Mouse (Mus musculus): ENCODE data around the gene Csgalnact2. TPM values are rescaled to one million over a fixed set of nuclear protein-coding genes. Genes with fewer than 3 reads are reported as not detected.

Csgalnact2 gene
- polyA plus RNA-seq, 1 experiment from 2014 or later = 8.7 TPM

- 88% methylated on average over 6 of the region's 6 CpGs for WGBS
- no peak for ATAC-seq (ENCODE audit: low FRiP score)
- Histone ChIP-seq H3K4me2 (replicated peaks; ENCODE audit: low read depth, low read length) (no peak overlapping the region), H3K4me3 (ENCODE audit: low read depth, low read length) (no peak overlapping the region), H3K4me1 (replicated peaks; ENCODE audit: control insufficient read depth, insufficient read depth, low read length) (no peaks in the 10 kb centered on the region), H3K27ac (ENCODE audit: low read depth, low read length) (no peak overlapping the region), H3K27me3 (ENCODE audit: control insufficient read depth, insufficient read depth, low read length) (no peaks in the 10 kb centered on the region), H3K9ac (ENCODE audit: low read depth, low read length) (no peak overlapping the region), H3K9me3 (ENCODE audit: control insufficient read depth, low read length) (no peaks in the 10 kb centered on the region), H3K36me3 (ENCODE audit: control insufficient read depth, insufficient read depth, low read length) (no peaks in the 10 kb centered on the region)
- DNase-seq (ENCODE audit: low spot score) = no peak
Measured at GRCm38 (mm10) chr6:118083608-118084007, 55.3 kb downstream of the Csgalnact2 start.

GRCm38 (mm10) chr6:118082384-118082783 is 56.6 kb downstream of the Csgalnact2 start:
- Histone ChIP-seq H3K9ac (ENCODE audit: low read depth, low read length) (no peak overlapping the region), H3K4me3 (ENCODE audit: low read depth, low read length) (no peak overlapping the region), H3K9me3 (ENCODE audit: control insufficient read depth, low read length) (no peaks in the 10 kb centered on the region), H3K36me3 (ENCODE audit: control insufficient read depth, insufficient read depth, low read length) (no peaks in the 10 kb centered on the region), H3K4me1 (replicated peaks; ENCODE audit: control insufficient read depth, insufficient read depth, low read length) (no peaks in the 10 kb centered on the region), H3K27ac (ENCODE audit: low read depth, low read length) (no peak overlapping the region), H3K27me3 (ENCODE audit: control insufficient read depth, insufficient read depth, low read length) (no peaks in the 10 kb centered on the region), H3K4me2 (replicated peaks; ENCODE audit: low read depth, low read length) (no peak overlapping the region)
- DNase-seq (ENCODE audit: low spot score) = no peak
- ATAC-seq (ENCODE audit: low FRiP score) = no peak
- 82% methylated on average over 3 of the region's 3 CpGs for WGBS

GRCm38 (mm10) chr6:118080711-118081110 is 58.2 kb downstream of the Csgalnact2 start:
- no peaks in the 10 kb centered on the region for H3K9me3 ChIP-seq (ENCODE audit: control insufficient read depth, low read length)
- no peak overlapping the region for H3K4me3 ChIP-seq (ENCODE audit: low read depth, low read length)
- no peak overlapping the region for H3K9ac ChIP-seq (ENCODE audit: low read depth, low read length)
- H3K4me1 ChIP-seq (replicated peaks; ENCODE audit: control insufficient read depth, insufficient read depth, low read length) = no peaks in the 10 kb centered on the region
- H3K27ac ChIP-seq (ENCODE audit: low read depth, low read length) = no peak overlapping the region
- H3K4me2 ChIP-seq (replicated peaks; ENCODE audit: low read depth, low read length) = no peak overlapping the region
- 95% methylated on average over 4 of the region's 4 CpGs for WGBS
- ATAC-seq (ENCODE audit: low FRiP score) (no peak), DNase-seq (ENCODE audit: low spot score) (no peak)
- no peaks in the 10 kb centered on the region for H3K27me3 ChIP-seq (ENCODE audit: control insufficient read depth, insufficient read depth, low read length)
- no peaks in the 10 kb centered on the region for H3K36me3 ChIP-seq (ENCODE audit: control insufficient read depth, insufficient read depth, low read length)

- no peak overlapping the region for H3K4me2 ChIP-seq (replicated peaks; ENCODE audit: low read depth, low read length)
- no peaks in the 10 kb centered on the region for H3K9me3 ChIP-seq (ENCODE audit: control insufficient read depth, low read length)
- 64% methylated on average over 10 of the region's 10 CpGs for WGBS
- DNase-seq (ENCODE audit: low spot score) = no peak
- no peak overlapping the region for H3K4me3 ChIP-seq (ENCODE audit: low read depth, low read length)
- no peaks in the 10 kb centered on the region for H3K27me3 ChIP-seq (ENCODE audit: control insufficient read depth, insufficient read depth, low read length)
- ATAC-seq (ENCODE audit: low FRiP score) = peak; percentile 55; the same call in 1 of the 2 replicates
- H3K27ac ChIP-seq (ENCODE audit: low read depth, low read length) = 0 out of 2 replicates have a peak overlapping the region, but pooled peaks have one; percentile 58
- H3K36me3 ChIP-seq (ENCODE audit: control insufficient read depth, insufficient read depth, low read length) = no peaks in the 10 kb centered on the region
- no peaks in the 10 kb centered on the region for H3K4me1 ChIP-seq (replicated peaks; ENCODE audit: control insufficient read depth, insufficient read depth, low read length)
- no peak overlapping the region for H3K9ac ChIP-seq (ENCODE audit: low read depth, low read length)
Measured at GRCm38 (mm10) chr6:118079762-118080465, 59.0 kb downstream of the Csgalnact2 start.

GRCm38 (mm10) chr6:118079292-118079691 is 59.6 kb downstream of the Csgalnact2 start:
- H3K4me2 ChIP-seq (replicated peaks; ENCODE audit: low read depth, low read length) = no peak overlapping the region
- peak overlapping the region; percentile 58; the same call in 1 of the 2 replicates for H3K27ac ChIP-seq (ENCODE audit: low read depth, low read length)
- H3K9me3 ChIP-seq (ENCODE audit: control insufficient read depth, low read length) = no peaks in the 10 kb centered on the region
- H3K4me1 ChIP-seq (replicated peaks; ENCODE audit: control insufficient read depth, insufficient read depth, low read length) = no peaks in the 10 kb centered on the region
- no peak for ATAC-seq (ENCODE audit: low FRiP score)
- no peaks in the 10 kb centered on the region for H3K36me3 ChIP-seq (ENCODE audit: control insufficient read depth, insufficient read depth, low read length)
- no peak for DNase-seq (ENCODE audit: low spot score)
- no peaks in the 10 kb centered on the region for H3K27me3 ChIP-seq (ENCODE audit: control insufficient read depth, insufficient read depth, low read length)
- H3K9ac ChIP-seq (ENCODE audit: low read depth, low read length) = no peak overlapping the region
- 70% methylated on average over 3 of the region's 3 CpGs for WGBS
- no peak overlapping the region for H3K4me3 ChIP-seq (ENCODE audit: low read depth, low read length)

GRCm38 (mm10) chr6:118078751-118079150 is 60.2 kb downstream of the Csgalnact2 start:
- H3K27me3 ChIP-seq (ENCODE audit: control insufficient read depth, insufficient read depth, low read length) = no peaks in the 10 kb centered on the region
- ATAC-seq (ENCODE audit: low FRiP score) (no peak), DNase-seq (ENCODE audit: low spot score) (no peak)
- no peak overlapping the region for H3K27ac ChIP-seq (ENCODE audit: low read depth, low read length)
- no peak overlapping the region for H3K4me2 ChIP-seq (replicated peaks; ENCODE audit: low read depth, low read length)
- H3K4me3 ChIP-seq (ENCODE audit: low read depth, low read length) = no peak overlapping the region
- no peaks in the 10 kb centered on the region for H3K9me3 ChIP-seq (ENCODE audit: control insufficient read depth, low read length)
- no peaks in the 10 kb centered on the region for H3K36me3 ChIP-seq (ENCODE audit: control insufficient read depth, insufficient read depth, low read length)
- H3K9ac ChIP-seq (ENCODE audit: low read depth, low read length) = no peak overlapping the region
- WGBS = 66% methylated on average over 10 of the region's 10 CpGs
- no peaks in the 10 kb centered on the region for H3K4me1 ChIP-seq (replicated peaks; ENCODE audit: control insufficient read depth, insufficient read depth, low read length)

- no peaks in the 10 kb centered on the region for H3K27me3 ChIP-seq (ENCODE audit: control insufficient read depth, insufficient read depth, low read length)
- no peak for ATAC-seq (ENCODE audit: low FRiP score)
- H3K4me3 ChIP-seq (ENCODE audit: low read depth, low read length) = no peak overlapping the region
- H3K27ac ChIP-seq (ENCODE audit: low read depth, low read length) = no peak overlapping the region
- H3K4me1 ChIP-seq (replicated peaks; ENCODE audit: control insufficient read depth, insufficient read depth, low read length) = no peaks in the 10 kb centered on the region
- WGBS = 80% methylated on average over 7 of the region's 7 CpGs
- H3K36me3 ChIP-seq (ENCODE audit: control insufficient read depth, insufficient read depth, low read length) = no peaks in the 10 kb centered on the region
- DNase-seq (ENCODE audit: low spot score) = no peak
- H3K4me2 ChIP-seq (replicated peaks; ENCODE audit: low read depth, low read length) = no peak overlapping the region
- no peaks in the 10 kb centered on the region for H3K9me3 ChIP-seq (ENCODE audit: control insufficient read depth, low read length)
- no peak overlapping the region for H3K9ac ChIP-seq (ENCODE audit: low read depth, low read length)
Measured at GRCm38 (mm10) chr6:118077421-118077820, 61.5 kb downstream of the Csgalnact2 start.

GRCm38 (mm10) chr6:118076748-118077147 is 62.2 kb downstream of the Csgalnact2 start:
- no peaks in the 10 kb centered on the region for H3K9me3 ChIP-seq (ENCODE audit: control insufficient read depth, low read length)
- no peaks in the 10 kb centered on the region for H3K27me3 ChIP-seq (ENCODE audit: control insufficient read depth, insufficient read depth, low read length)
- no peaks in the 10 kb centered on the region for H3K36me3 ChIP-seq (ENCODE audit: control insufficient read depth, insufficient read depth, low read length)
- H3K9ac ChIP-seq (ENCODE audit: low read depth, low read length) = no peak overlapping the region
- 88% methylated on average over 8 of the region's 8 CpGs for WGBS
- no peak for ATAC-seq (ENCODE audit: low FRiP score)
- no peak overlapping the region for H3K4me2 ChIP-seq (replicated peaks; ENCODE audit: low read depth, low read length)
- no peak overlapping the region for H3K27ac ChIP-seq (ENCODE audit: low read depth, low read length)
- H3K4me1 ChIP-seq (replicated peaks; ENCODE audit: control insufficient read depth, insufficient read depth, low read length) = no peaks in the 10 kb centered on the region
- DNase-seq (ENCODE audit: low spot score) = no peak
- H3K4me3 ChIP-seq (ENCODE audit: low read depth, low read length) = no peak overlapping the region

GRCm38 (mm10) chr6:118076256-118076655 is 62.7 kb downstream of the Csgalnact2 start:
- WGBS = 84% methylated on average over 3 of the region's 3 CpGs
- no peak for DNase-seq (ENCODE audit: low spot score)
- no peaks in the 10 kb centered on the region for H3K4me1 ChIP-seq (replicated peaks; ENCODE audit: control insufficient read depth, insufficient read depth, low read length)
- no peak for ATAC-seq (ENCODE audit: low FRiP score)
- no peak overlapping the region for H3K9ac ChIP-seq (ENCODE audit: low read depth, low read length)
- no peak overlapping the region for H3K4me3 ChIP-seq (ENCODE audit: low read depth, low read length)
- no peak overlapping the region for H3K27ac ChIP-seq (ENCODE audit: low read depth, low read length)
- no peak overlapping the region for H3K4me2 ChIP-seq (replicated peaks; ENCODE audit: low read depth, low read length)
- no peaks in the 10 kb centered on the region for H3K36me3 ChIP-seq (ENCODE audit: control insufficient read depth, insufficient read depth, low read length)
- H3K27me3 ChIP-seq (ENCODE audit: control insufficient read depth, insufficient read depth, low read length) = no peaks in the 10 kb centered on the region
- H3K9me3 ChIP-seq (ENCODE audit: control insufficient read depth, low read length) = no peaks in the 10 kb centered on the region

Measured in hindbrain, embryonic 11.5 days (tissue).